Mouse (Mus musculus) testis, postnatal 10 days (tissue): ENCODE data around the gene Xlr3c.
"Not testable (repeated sequence)": the region's sequence is repeated elsewhere in the genome, so short reads cannot be mapped to it uniquely, and the experiment has no call there.

Experiments used
- DNase-seq: peaks from one replicate; pipeline ENCODE4 v3.0.0; 2021; ENCODE audit warnings: low spot score

Xlr3c gene

GRCm38 (mm10) chrX:73265270-73265669 is at the start of gene Xlr3c:
Gene Xlr3c (minus strand): TSS chrX:73265390.
- peak; percentile 32 for DNase-seq

- peak; percentile 50 for DNase-seq
Observed at GRCm38 (mm10) chrX:73312522-73312921, 47.3 kb upstream of the Xlr3c start.

- not testable (repeated sequence) for DNase-seq
Observed at GRCm38 (mm10) chrX:73295745-73296144, 30.6 kb upstream of the Xlr3c start.

GRCm38 (mm10) chrX:73292876-73293275 is 27.7 kb upstream of the Xlr3c start, which contains the start of the genes Xlr5a and Xlr5c:
Gene Xlr5a (minus strand): TSS chrX:73292976.
Gene Xlr5c (minus strand): TSS chrX:73292976.
- not testable (repeated sequence) for DNase-seq

DNA sequence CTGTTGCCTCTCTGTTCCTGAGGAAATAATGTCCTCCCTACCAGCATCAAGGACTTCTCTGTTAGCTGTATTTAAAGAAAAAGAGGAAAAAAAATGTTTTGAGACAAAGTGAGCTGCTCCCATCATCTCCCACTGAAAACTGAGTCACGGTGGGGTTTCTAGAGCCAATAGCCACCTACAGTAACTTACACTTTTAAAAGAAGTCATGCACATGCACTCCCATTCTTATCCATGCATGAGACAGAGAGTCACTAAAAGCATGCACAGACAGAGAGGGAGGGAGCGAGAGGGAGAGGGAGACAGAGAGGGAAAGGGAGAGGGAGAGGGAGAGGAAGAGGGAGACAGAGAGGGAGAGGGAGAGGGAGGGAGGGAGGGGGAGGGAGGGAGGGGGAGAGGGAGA is 2.8 kb downstream of the Xlr3c start:
- DNase-seq: not testable (repeated sequence)

- not testable (repeated sequence) for DNase-seq
Observed at GRCm38 (mm10) chrX:73242821-73243325, 22.3 kb downstream of the Xlr3c start, which contains the start of gene Xlr4c. Gene Xlr4c (minus strand): TSS chrX:73243130.

DNA sequence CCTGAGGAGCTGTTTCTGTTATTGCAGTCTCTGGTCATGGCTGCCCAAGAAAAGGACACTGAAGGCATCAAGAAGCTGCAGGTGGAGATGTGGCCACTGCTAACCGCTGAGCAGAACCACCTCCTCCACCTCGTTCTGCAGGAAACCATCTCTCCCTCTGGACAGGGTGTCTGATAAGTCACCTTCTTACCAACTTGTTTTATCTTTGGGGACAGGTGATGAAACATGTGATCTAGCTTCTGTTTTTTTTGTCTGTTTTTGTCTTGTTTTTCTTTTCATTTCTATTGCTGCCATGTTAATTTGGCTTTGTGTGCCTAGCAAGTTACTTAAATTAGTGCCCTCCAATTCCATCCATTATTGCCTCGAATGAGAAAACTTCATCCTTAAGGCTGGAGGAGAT is 35.9 kb downstream of the Xlr3c start:
- DNase-seq: no peak

GRCm38 (mm10) chrX:73228606-73229214 is 36.5 kb downstream of the Xlr3c start:
- peak; percentile 53 for DNase-seq

DNA sequence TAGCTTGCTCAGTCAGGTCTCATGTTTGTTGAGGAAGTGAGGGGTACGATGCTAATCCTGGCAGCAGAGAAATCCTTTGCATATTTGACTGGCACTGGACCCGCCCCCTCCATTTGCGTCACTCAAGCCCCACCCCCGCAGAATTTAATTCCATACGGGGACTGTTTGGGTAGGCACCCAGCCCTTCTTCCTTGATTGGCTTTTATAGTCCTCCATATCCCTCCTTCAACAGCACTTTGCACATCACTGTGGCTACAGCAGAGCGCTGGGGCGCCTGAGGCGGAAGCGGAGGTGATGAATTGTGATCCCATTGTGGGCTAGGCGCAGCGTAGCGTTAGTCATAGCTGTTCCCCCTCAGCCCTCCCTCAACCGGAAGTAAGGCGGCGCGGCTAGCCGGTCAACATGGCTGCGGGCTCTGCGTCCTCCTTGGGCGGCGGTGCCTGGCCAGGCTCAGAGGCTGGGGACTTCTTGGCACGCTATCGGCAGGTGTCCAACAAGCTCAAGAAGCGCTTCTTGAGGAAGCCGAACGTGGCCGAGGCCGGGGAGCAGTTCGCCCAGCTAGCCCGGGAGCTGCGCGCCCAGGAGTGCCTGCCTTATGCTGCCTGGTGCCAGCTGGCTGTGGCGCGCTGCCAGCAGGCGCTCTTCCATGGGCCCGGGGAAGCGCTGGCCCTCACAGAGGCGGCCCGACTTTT is 37.1 kb downstream of the Xlr3c start, which contains the start of gene F8a:
F8a (plus strand) TSS at position 378 of the 692 bp plus-strand sequence.
- DNase-seq: peak; percentile 79

DNA sequence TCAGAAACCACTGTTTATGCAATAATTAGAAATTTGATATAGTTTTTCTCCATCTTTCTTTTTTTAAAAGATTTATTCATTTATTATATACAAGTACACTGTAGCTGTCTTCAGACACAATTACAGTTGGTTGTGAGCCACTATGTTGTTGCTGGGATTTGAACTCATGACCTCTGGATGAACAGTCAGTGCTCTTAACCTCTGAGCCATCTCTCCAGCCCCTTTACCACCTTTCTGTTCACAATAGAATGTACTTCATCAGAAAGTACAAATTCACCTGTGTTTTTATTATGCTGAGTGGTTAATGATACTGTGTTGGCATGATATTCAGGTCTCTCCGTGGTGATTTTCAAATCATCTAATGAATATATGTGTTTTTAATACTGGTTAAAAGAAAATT is 39.8 kb downstream of the Xlr3c start:
- DNase-seq: no peak

DNA sequence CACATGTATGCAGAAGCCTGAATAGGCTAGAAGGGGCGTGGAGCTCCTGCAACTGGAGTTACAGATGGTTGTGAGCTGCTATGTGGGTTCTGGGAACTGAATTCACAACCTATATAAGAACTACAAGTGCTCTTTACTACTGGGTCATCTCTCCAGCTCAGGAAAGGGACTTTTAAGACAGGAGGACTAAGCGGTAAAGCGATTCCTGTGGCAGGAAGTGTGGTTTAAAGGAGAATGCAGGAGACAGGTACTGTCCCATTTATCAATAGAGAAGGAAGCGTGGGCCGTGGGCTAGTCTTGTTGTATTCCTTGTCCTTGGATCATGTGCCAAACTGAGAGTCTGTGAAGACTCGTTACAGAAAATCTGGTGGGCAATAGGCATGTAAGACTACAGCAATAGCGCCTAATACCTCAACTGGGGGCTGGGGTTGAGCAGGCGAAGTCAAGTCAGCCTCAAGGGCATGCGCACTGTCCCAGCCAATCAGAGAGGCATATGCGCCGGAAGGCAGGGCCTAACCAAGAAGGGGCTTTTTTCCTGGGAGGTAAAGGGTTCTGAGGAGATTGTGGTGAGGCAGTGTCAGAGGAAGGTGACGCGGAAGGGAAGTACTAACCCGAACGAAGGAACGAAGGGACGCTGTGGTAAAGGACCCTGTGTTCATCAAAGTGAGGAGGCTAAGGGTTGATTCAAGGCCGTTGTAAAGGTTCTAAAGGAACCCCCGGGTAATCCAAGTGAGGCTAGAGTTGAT is 51.2 kb downstream of the Xlr3c start, which contains the start of gene Xlr4b:
Xlr4b (plus strand) TSS at position 515 of the 746 bp plus-strand sequence.
- DNase-seq: not testable (repeated sequence)
